Comparison of ENCODE assay signal across 9 mouse cellular contexts in genomic region chr4:40720910-40721309, GRCm38 (mm10). TPM values are rescaled to one million over a fixed set of nuclear protein-coding genes. Genes with fewer than 3 reads are reported as not detected.
DNase-seq lines count a peak whose midpoint lies in the region; ATAC-seq and TF ChIP-seq lines count a peak whose summit lies in the region.
"Had no signal": no experiment of that assay in that cellular context is flagged by ENCODE, and none has a peak within 500 bp of the region (broad histone marks: within the 10 kb centered on the region; RNA-seq: fewer than 3 reads in every experiment).

No protein-coding gene starts in this region.

- peaks cover 22% of the 10 kb centered on the region for H3K4me1 ChIP-seq in lung, embryonic 16.5 days (replicated peaks; ENCODE audit: control insufficient read depth, insufficient read depth, low read length)
- peaks cover 18 to 22% of the 10 kb centered on the region in 2 experiments for H3K4me1 ChIP-seq in liver, embryonic 14.5 days (replicated peaks; ENCODE audit: control insufficient read depth in 2 of 2, insufficient read depth in 2 of 2, low read length in 1 of 2)

- TF ChIP-seq EP300 in liver, embryonic 14.5 days (IDR thresholded peaks at IDR 0.05; ENCODE audit: low read depth), result no peak

- H3K27me3 ChIP-seq in lung, embryonic 16.5 days (ENCODE audit: control insufficient read depth, insufficient read depth, low read depth, low read length), result no peaks in the 10 kb centered on the region
- H3K27me3 ChIP-seq in liver, embryonic 14.5 days (ENCODE audit: control insufficient read depth, insufficient read depth, low read length), result no peaks in the 10 kb centered on the region

- H3K4me3 ChIP-seq in lung, embryonic 16.5 days (ENCODE audit: low read length), result no peak overlapping the region; the same call in 1 of the 2 replicates
- no peak overlapping the region; a peak in 1 of 4 replicates for H3K4me3 ChIP-seq in liver, embryonic 14.5 days (ENCODE audit: insufficient read depth in 1 of 2, low read depth in 2 of 2, low read length in 2 of 2)

- TF ChIP-seq CTCF in liver, embryonic 14.5 days (IDR thresholded peaks at IDR 0.05; ENCODE audit: low read depth), result no peak

- DNase-seq in cerebellum, adult 9-10 months, result peak; percentile 41
- DNase-seq in cerebellum, postnatal 25 days, result no peak
- no peak for DNase-seq in lung, postnatal 10 days
- no peak for DNase-seq in liver, embryonic 14.5 days (ENCODE audit: low read depth in 3 of 3, low spot score in 3 of 3)
- DNase-seq in thymus, postnatal 0 days (ENCODE audit: low spot score), result peak; percentile 80
- no peak for DNase-seq in yolk sac, embryonic 10.5 days (ENCODE audit: low spot score)
- DNase-seq in adrenal gland, postnatal 36 days, result no peak
- DNase-seq: retina, postnatal 1 day had no signal

- peak overlapping the region; percentile 97 for H3K9ac ChIP-seq in lung, embryonic 16.5 days (ENCODE audit: low read length)
- no peak overlapping the region for H3K9ac ChIP-seq in liver, embryonic 14.5 days (replicated peaks)

- H3K36me3 ChIP-seq in lung, embryonic 16.5 days (ENCODE audit: control insufficient read depth, insufficient read depth, low read length), result peaks cover 4% of the 10 kb centered on the region; the same call in 1 of the 2 replicates
- H3K36me3 ChIP-seq in liver, embryonic 14.5 days (replicated peaks; ENCODE audit: control insufficient read depth, insufficient read depth, low read depth), result peaks cover 7% of the 10 kb centered on the region

- H3K9me3 ChIP-seq in lung, embryonic 16.5 days (ENCODE audit: control insufficient read depth, low read length), result no peaks in the 10 kb centered on the region
- H3K9me3 ChIP-seq in liver, embryonic 14.5 days (ENCODE audit: control insufficient read depth, low read length), result no peaks in the 10 kb centered on the region

- ATAC-seq in lung, embryonic 16.5 days (ENCODE audit: low read depth), result no peak
- no peak for ATAC-seq in liver, embryonic 14.5 days (ENCODE audit: insufficient read depth)

- H3K27ac ChIP-seq in lung, embryonic 16.5 days (ENCODE audit: low read length), result peak overlapping the region; percentile 100
- no peak overlapping the region for H3K27ac ChIP-seq in liver, embryonic 14.5 days

- WGBS in lung, embryonic 16.5 days, result 94% methylated on average over 8 of the region's 8 CpGs
- WGBS in liver, embryonic 14.5 days (ENCODE audit: insufficient replicate concordance), result 63% methylated on average over 8 of the region's 8 CpGs

- H3K4me2 ChIP-seq in lung, embryonic 16.5 days (ENCODE audit: low read depth, low read length), result peak overlapping the region; percentile 71
- peak overlapping the region; percentile 70 for H3K4me2 ChIP-seq in liver, embryonic 14.5 days (ENCODE audit: low read depth)

RNA-seq across cellular contexts. Expression of gene Dnaja1, which starts 1.0 kb away (rescaled TPM):
- 383 and 401 TPM in 2 replicates for polyA plus RNA-seq in lung, embryonic 16.5 days (2015; fragmentation: Nextera tagmentation; extraction: Ambion mirVana)
- polyA plus RNA-seq in liver, embryonic 14.5 days (2012; rRNA removed), result 13.8 and 30.3 TPM in 2 replicates
- 128 and 130 TPM in 2 replicates for polyA plus RNA-seq in liver, embryonic 14.5 days (2014; fragmentation: Nextera tagmentation; extraction: Ambion mirVana)
- polyA plus RNA-seq in thymus, postnatal 0 days (2015; fragmentation: Nextera tagmentation; extraction: Ambion mirVana), result 410 and 488 TPM in 2 replicates
- 100 to 1,000 TPM; 287 to 463 TPM for total RNA-seq in adrenal gland, postnatal 36 days (2021)

RNA-seq across cellular contexts. Expression of gene Aptx, which starts 17.9 kb away (rescaled TPM):
- polyA plus RNA-seq in lung, embryonic 16.5 days (2015; fragmentation: Nextera tagmentation; extraction: Ambion mirVana), result 27.8 and 27.9 TPM in 2 replicates
- polyA plus RNA-seq in liver, embryonic 14.5 days (2012; rRNA removed), result 2.4 and 4.8 TPM in 2 replicates
- polyA plus RNA-seq in liver, embryonic 14.5 days (2014; fragmentation: Nextera tagmentation; extraction: Ambion mirVana), result 8.3 and 9.5 TPM in 2 replicates
- polyA plus RNA-seq in thymus, postnatal 0 days (2015; fragmentation: Nextera tagmentation; extraction: Ambion mirVana), result 35.3 and 42.1 TPM in 2 replicates
- 10 to 100 TPM; 14.4 to 23.2 TPM for total RNA-seq in adrenal gland, postnatal 36 days (2021)

RNA-seq across cellular contexts. Expression of gene Smu1, which starts 36.8 kb away (rescaled TPM):
- polyA plus RNA-seq in lung, embryonic 16.5 days (2015; fragmentation: Nextera tagmentation; extraction: Ambion mirVana), result 139 and 148 TPM in 2 replicates
- 25.3 and 37.3 TPM in 2 replicates for polyA plus RNA-seq in liver, embryonic 14.5 days (2012; rRNA removed)
- polyA plus RNA-seq in liver, embryonic 14.5 days (2014; fragmentation: Nextera tagmentation; extraction: Ambion mirVana), result 73.2 and 78.6 TPM in 2 replicates
- 158 and 161 TPM in 2 replicates for polyA plus RNA-seq in thymus, postnatal 0 days (2015; fragmentation: Nextera tagmentation; extraction: Ambion mirVana)
- 10 to 100 TPM; 60.2 to 71.2 TPM for total RNA-seq in adrenal gland, postnatal 36 days (2021)

Comparison
In these comparisons a context has a peak if more than half of its experiments do, and no peak if none do; other contexts are left out.
1. DNase-seq: peak in cerebellum, adult 9-10 months (single experiment) and thymus, postnatal 0 days (single experiment); none in cerebellum, postnatal 25 days (0 of 2), lung, postnatal 10 days (single experiment), liver, embryonic 14.5 days (0 of 3), yolk sac, embryonic 10.5 days (single experiment) and adrenal gland, postnatal 36 days (0 of 2).